Mouse (Mus musculus): Measurements from ENCODE around the gene Sdhb.
A peak's percentile ranks its signal among the peaks of the same experiment; 100 is the strongest.

Sdhb gene

GRCm38 (mm10) chr4:140948481-140948880 is 12.5 kb upstream of the Sdhb start:
- DNase-seq (ENCODE audit: low read depth, low spot score) = no peak

- no peak for DNase-seq (ENCODE audit: low read depth, low spot score)
Measured at GRCm38 (mm10) chr4:140949052-140949451, 12.0 kb upstream of the Sdhb start.

GRCm38 (mm10) chr4:140949616-140950015 is 11.4 kb upstream of the Sdhb start:
- DNase-seq (ENCODE audit: low read depth, low spot score) = no peak

GRCm38 (mm10) chr4:140950574-140950973 is 10.4 kb upstream of the Sdhb start:
- no peak for DNase-seq (ENCODE audit: low read depth, low spot score)

GRCm38 (mm10) chr4:140951861-140952641 is 9.0 kb upstream of the Sdhb start:
- DNase-seq (ENCODE audit: low read depth, low spot score) = no peak

GRCm38 (mm10) chr4:140957131-140957702 is 3.8 kb upstream of the Sdhb start:
- DNase-seq (ENCODE audit: low read depth, low spot score) = no peak

- peak; percentile 72 for DNase-seq (ENCODE audit: low read depth, low spot score)
Measured at GRCm38 (mm10) chr4:140957725-140958124, 3.3 kb upstream of the Sdhb start.

GRCm38 (mm10) chr4:140958319-140958718 is 2.7 kb upstream of the Sdhb start:
- no peak for DNase-seq (ENCODE audit: low read depth, low spot score)

- no peak for DNase-seq (ENCODE audit: low read depth, low spot score)
Measured at GRCm38 (mm10) chr4:140959128-140959679, 1.8 kb upstream of the Sdhb start.

GRCm38 (mm10) chr4:140959715-140960479 is 1.1 kb upstream of the Sdhb start:
- peak; percentile 50 for DNase-seq (ENCODE audit: low read depth, low spot score)

GRCm38 (mm10) chr4:140961467-140962206 is 634 bp downstream of the Sdhb start:
- DNase-seq (ENCODE audit: low read depth, low spot score) = peak; percentile 53

- DNase-seq (ENCODE audit: low read depth, low spot score) = no peak
Measured at GRCm38 (mm10) chr4:140962207-140962909, 1.4 kb downstream of the Sdhb start.

- DNase-seq (ENCODE audit: low read depth, low spot score) = peak; percentile 69
Measured at GRCm38 (mm10) chr4:140962950-140963349, 1.9 kb downstream of the Sdhb start.

- no peak for DNase-seq (ENCODE audit: low read depth, low spot score)
Measured at GRCm38 (mm10) chr4:140963941-140964597, 3.1 kb downstream of the Sdhb start.

- DNase-seq (ENCODE audit: low read depth, low spot score) = peak; percentile 85
Measured at GRCm38 (mm10) chr4:140964620-140965019, 3.6 kb downstream of the Sdhb start.

- DNase-seq (ENCODE audit: low read depth, low spot score) = peak; percentile 44
Measured at GRCm38 (mm10) chr4:140967386-140968159, 6.6 kb downstream of the Sdhb start.

- DNase-seq (ENCODE audit: low read depth, low spot score) = no peak
Measured at GRCm38 (mm10) chr4:140971691-140972090, 10.7 kb downstream of the Sdhb start.

- DNase-seq (ENCODE audit: low read depth, low spot score) = no peak
Measured at GRCm38 (mm10) chr4:140974408-140974807, 13.4 kb downstream of the Sdhb start.

GRCm38 (mm10) chr4:140975356-140975755 is 14.4 kb downstream of the Sdhb start:
- DNase-seq (ENCODE audit: low read depth, low spot score) = no peak

- DNase-seq (ENCODE audit: low read depth, low spot score) = no peak
Measured at GRCm38 (mm10) chr4:140977278-140977677, 16.3 kb downstream of the Sdhb start.

All from ES-CJ7 (cell line).